Mouse (Mus musculus) embryo, embryonic 9.5 days (tissue): ENCODE results near the gene Fcnb.

Experiments used
- DNase-seq: peaks from one replicate; pipeline ENCODE4 v3.0.0-alpha.2; 2017; ENCODE audit errors: extremely low spot score

Fcnb gene

GRCm38 (mm10) chr2:28084768-28085167 lies at the start of gene Fcnb:
TSS of gene Fcnb (minus strand) at chr2:28084885.
- DNase-seq, result no peak

GRCm38 (mm10) chr2:28133833-28134232 lies 49.1 kb upstream of the Fcnb start:
- DNase-seq, result no peak

GRCm38 (mm10) chr2:28132117-28132516 lies 47.4 kb upstream of the Fcnb start:
- no peak for DNase-seq

GRCm38 (mm10) chr2:28126763-28127438 lies 42.2 kb upstream of the Fcnb start:
- DNase-seq, result no peak

- no peak for DNase-seq
Measured at GRCm38 (mm10) chr2:28123910-28124309, 39.2 kb upstream of the Fcnb start.

- no peak for DNase-seq
Measured at GRCm38 (mm10) chr2:28121309-28121708, 36.6 kb upstream of the Fcnb start.

GRCm38 (mm10) chr2:28120342-28120741 lies 35.7 kb upstream of the Fcnb start:
- DNase-seq, result no peak

GRCm38 (mm10) chr2:28118518-28119116 lies 33.9 kb upstream of the Fcnb start:
- no peak for DNase-seq

- peak; percentile 33 for DNase-seq
Measured at GRCm38 (mm10) chr2:28117490-28118308, 33.0 kb upstream of the Fcnb start.

- no peak for DNase-seq
Measured at GRCm38 (mm10) chr2:28108763-28109162, 24.1 kb upstream of the Fcnb start.

- no peak for DNase-seq
Measured at GRCm38 (mm10) chr2:28106002-28106401, 21.3 kb upstream of the Fcnb start.

GRCm38 (mm10) chr2:28103653-28104052 lies 19.0 kb upstream of the Fcnb start:
- DNase-seq, result no peak

- no peak for DNase-seq
Measured at GRCm38 (mm10) chr2:28101892-28102291, 17.2 kb upstream of the Fcnb start.

- no peak for DNase-seq
Measured at GRCm38 (mm10) chr2:28100796-28101483, 16.3 kb upstream of the Fcnb start.

GRCm38 (mm10) chr2:28098547-28099505 lies 14.1 kb upstream of the Fcnb start:
- DNase-seq, result peak; percentile 27

GRCm38 (mm10) chr2:28096751-28097309 lies 12.1 kb upstream of the Fcnb start:
- no peak for DNase-seq

GRCm38 (mm10) chr2:28092099-28092498 lies 7.4 kb upstream of the Fcnb start:
- no peak for DNase-seq

- DNase-seq, result no peak
Measured at GRCm38 (mm10) chr2:28091042-28091441, 6.4 kb upstream of the Fcnb start.

GRCm38 (mm10) chr2:28090299-28091008 lies 5.8 kb upstream of the Fcnb start:
- peak; percentile 14 for DNase-seq

GRCm38 (mm10) chr2:28089095-28089494 lies 4.4 kb upstream of the Fcnb start:
- no peak for DNase-seq
